Mouse (Mus musculus) spleen, postnatal 36 days (tissue): ENCODE data around the gene Rnf6.

Source experiments
- DNase-seq, 2 experiments: peaks; one replicate each; pipeline ENCODE4 v3.0.0; 2022; ENCODE audit warnings: low spot score in 2 of 2, mixed read lengths in 1 of 2

Rnf6 gene

DNA sequence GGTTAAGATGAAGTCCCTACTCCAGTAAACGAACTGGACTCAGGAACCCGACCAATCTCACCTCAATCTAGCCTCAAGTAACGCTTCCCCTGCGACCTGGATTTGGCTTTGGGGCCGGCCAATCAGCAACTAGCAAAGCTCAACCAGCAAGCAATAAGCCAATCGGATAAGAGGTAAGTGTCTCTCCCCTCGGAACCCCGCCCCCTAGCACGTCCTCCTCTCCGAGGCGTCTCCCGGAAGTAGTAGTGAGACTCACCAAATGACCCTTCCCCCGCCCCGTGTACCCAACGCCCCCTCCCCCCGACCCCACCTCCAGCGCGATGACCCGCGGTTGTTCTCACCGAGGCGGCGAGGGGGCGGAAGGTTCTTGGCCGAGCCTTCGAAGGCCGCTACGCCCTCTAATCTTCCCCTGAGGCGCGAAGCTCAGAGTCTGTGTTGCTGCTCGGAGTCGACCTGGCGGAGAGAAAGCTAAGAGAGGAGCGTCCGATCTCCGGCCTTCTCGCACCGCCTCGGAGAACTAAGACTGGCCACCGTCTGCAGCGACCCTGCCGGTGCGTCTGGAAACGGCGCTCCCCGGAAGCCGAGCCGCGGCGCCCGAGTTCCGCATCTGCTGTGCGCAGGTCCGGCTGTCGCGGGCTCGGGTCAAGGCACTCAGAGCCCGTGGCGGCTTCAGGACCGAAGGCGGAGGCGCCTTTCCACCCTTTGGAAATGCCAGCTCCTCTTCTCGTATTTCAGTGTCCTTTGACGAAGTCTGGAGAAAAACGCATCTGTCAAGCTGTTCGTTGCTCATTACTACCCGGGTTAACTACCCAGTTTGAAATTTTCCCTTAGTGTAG is at the start of gene Rnf6:
Gene Rnf6 (minus strand): TSS at position 677 of the 836 bp plus-strand sequence.
- DNase-seq, result peak; percentile 95 to 97

GRCm38 (mm10) chr5:146270593-146270992 is 49.2 kb upstream of the Rnf6 start:
- no peak for DNase-seq

DNA sequence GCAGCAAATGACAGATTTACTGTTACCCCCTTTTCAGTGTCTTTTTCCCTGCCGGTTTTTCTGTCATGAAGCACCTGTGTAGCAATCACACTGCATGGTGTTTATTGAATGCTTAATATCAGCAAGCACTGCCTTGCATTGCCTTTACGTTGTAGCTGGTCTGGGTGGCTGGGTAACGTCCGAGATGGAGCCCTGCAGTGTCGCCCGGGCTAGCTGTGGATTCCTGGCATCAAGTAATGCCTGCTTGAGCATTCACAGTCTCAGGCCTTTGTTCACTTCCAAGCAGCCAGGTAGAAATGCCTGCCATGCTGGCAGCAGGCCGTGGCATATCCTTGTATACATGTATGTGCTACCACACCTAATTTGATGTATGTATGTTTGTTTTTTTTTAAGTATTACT is 46.4 kb upstream of the Rnf6 start:
- DNase-seq, result no peak

GRCm38 (mm10) chr5:146265934-146266591 is 44.7 kb upstream of the Rnf6 start:
- DNase-seq, result no peak

DNA sequence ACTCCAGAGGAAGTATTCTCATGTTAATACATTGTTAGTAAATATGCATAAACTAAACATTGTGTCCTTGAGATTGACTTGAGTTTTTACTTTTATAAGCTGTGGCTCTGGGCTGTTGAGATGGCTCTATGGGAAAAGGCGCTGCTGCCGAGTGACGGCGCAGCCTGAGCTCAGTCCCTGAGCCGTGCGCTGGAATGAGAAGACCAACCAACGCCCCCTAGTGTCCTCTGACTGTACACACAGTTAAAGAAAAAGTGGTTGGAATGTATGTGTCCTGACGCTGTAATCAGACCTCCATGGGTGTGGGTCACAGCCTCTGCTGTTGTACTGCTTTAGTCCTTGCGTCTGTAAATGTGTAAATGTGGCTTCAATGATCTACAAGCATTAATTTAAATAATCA is 38.6 kb upstream of the Rnf6 start:
- DNase-seq, result no peak

DNA sequence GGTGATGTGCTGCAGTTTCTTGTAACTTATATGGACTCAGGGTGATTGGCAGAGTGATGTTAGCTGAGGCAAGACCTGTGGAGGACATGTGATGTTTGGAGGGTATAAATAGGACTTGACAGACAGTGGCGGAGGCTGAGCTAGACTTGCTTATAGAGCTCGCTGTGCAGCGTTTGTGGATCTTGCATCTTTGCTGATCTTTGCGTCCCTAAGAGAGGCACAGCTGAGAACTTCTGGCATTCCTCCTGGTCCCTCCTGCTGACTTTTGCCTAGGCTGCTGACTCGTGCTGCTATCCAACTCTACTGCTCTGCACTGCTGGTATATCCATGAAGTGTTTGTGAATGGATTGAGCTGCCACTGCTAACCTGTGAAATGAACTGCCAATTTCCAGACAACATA is 32.3 kb upstream of the Rnf6 start:
- DNase-seq, result no peak

DNA sequence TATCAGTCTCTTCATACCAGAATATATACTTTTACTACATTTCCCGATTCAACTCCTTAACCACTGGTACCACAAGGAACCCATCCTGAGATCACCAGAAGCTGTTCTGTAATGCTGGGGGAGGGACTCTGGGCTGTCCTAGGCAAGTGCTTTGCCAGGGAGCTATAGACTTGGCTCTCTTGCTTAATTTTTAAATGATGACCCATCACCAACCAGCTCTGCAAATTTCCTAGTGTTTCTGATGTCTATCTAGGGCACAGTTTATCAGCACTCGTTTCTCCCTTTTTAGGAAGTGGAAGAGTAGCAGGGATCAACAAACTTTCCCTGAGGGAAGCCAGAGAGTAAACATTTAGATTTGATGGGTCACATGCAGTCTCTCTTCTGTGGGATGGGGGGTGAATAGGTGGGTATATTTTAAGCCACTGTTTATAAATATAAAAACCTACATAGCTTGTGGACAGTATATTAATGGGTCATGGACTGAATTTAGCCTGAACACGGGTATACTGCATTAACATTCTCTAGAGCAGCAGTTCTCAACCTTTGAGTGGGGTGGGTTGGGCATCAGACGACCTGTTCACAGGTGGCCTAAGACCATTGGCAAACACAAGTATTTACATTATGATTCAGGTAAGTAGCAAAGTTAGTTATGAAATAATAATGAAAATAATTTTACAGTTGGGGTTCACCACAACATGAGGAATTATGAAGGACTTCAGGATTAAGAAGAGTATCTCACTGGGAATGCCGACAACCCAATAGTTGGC is 30.5 kb upstream of the Rnf6 start:
- DNase-seq, result no peak

- DNase-seq, result peak in 1 of 2 experiments; percentile 31
Measured at GRCm38 (mm10) chr5:146250369-146251075, 29.2 kb upstream of the Rnf6 start.

DNA sequence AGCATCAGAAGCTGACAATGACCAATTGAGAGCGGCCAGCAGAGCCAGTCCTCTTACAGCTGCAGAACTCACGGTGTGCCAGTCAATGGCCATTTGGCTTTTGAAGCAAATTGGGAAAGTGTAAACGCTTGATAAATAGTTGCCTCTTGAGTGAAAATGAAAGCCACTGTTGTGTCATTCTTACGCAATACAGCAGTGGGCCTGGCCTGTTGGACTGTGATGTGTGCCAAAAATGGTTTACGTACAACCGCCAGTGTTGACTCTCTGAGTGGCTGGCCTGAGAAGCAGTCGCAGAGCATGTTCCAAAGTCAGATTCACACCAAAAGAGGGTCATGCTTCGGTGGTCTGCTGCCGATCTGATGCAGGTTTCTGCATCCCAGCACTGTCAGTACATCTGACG is 27.4 kb upstream of the Rnf6 start:
- no peak for DNase-seq

- no peak for DNase-seq
Measured at GRCm38 (mm10) chr5:146247709-146248108, 26.4 kb upstream of the Rnf6 start.

- no peak for DNase-seq
Measured at GRCm38 (mm10) chr5:146246386-146246785, 25.0 kb upstream of the Rnf6 start.

DNA sequence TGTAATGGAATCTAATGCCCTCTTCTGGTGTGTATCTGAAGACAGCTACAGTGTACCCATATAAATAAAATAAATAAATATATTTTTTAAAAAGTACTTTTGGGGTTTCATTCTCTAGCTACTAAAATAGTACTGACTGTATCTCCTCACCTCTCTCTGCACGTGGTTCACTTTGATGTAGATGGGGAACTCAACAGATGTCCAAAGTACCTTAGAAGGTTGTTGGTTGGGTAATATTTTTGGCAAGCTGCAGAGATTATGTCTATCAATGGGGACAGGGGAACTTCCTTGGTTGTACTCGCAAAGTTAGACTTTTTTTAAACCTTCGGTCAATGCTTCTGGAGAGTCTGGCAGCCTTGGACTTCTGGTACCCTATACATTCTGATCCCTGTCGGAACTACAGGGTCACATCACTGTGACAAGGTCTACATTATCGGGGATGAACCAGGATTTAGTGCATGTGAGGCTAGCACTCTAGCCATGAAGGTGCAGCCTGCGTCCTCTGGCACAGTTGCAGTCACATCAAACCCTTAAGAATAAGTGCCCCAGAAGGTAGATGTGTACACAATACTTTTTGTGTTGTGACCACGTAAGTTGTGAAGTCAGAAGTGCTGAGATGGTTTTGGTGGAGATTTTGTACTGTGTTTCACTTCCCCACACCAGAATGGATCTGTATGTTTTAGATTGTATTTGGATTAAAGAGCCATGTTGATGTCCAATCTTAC is 24.5 kb upstream of the Rnf6 start:
- no peak for DNase-seq

DNA sequence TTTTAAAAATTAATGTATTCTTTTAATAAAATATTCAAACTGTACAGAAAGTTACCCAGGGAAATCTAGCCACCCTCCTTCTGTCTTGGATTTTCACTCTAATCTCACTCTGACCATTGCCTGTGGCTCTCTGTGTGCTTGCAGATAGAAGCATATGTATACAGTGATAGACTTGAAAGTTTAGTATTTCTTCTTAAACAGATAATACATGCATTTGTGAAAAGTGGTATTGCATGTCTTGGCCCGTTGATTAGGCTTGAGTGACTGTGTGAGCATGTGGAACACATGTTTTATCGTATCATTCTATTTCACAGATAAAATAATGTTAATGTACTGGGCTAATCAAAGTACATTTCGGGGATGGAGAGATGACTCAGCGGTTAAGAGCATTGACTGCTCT is 23.8 kb upstream of the Rnf6 start:
- DNase-seq, result no peak

- DNase-seq, result no peak
Measured at GRCm38 (mm10) chr5:146241202-146241601, 19.8 kb upstream of the Rnf6 start.

- no peak for DNase-seq
Measured at GRCm38 (mm10) chr5:146240771-146241170, 19.4 kb upstream of the Rnf6 start.

- DNase-seq, result no peak
Measured at GRCm38 (mm10) chr5:146238274-146238673, 16.9 kb upstream of the Rnf6 start.

DNA sequence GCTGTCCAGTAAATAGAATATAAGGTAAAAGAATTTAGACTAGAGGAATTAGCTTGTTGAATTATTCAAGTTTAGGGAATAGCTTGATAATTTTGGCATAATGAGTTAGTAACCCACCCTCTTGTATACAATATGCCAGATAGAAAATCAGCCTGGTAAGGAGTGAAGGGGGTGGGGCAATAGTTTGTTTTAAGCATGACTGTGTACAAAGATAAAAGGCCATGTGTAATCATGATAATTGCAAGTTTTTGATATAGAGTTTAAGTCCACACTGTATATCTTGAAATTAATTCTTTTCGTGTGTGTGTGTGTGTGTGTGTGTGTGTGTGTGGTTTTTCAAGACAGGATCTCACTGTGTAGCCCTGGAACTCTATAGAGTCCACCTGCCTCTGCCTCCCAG is 13.0 kb upstream of the Rnf6 start:
- no peak for DNase-seq

GRCm38 (mm10) chr5:146232816-146233215 is 11.5 kb upstream of the Rnf6 start:
- DNase-seq, result no peak

- DNase-seq, result no peak
Measured at GRCm38 (mm10) chr5:146232056-146232675, 10.8 kb upstream of the Rnf6 start.

GRCm38 (mm10) chr5:146231655-146231996 is 10.3 kb upstream of the Rnf6 start:
- peak; percentile 17 to 22 for DNase-seq
